Mouse (Mus musculus) bone marrow macrophage, adult 2 months (primary cell): ENCODE measurements around the gene Fam69a.

Experiments
- CTCF ChIP-seq: IDR thresholded peaks from 2 replicates; pipeline ENCODE4 v1.5.1; 2012; ENCODE audit warnings: low read depth, mild to moderate bottlenecking, low read length, moderate library complexity
- POLR2A ChIP-seq: IDR thresholded peaks from 2 replicates; pipeline ENCODE4 v1.6.1; 2012; ENCODE audit warnings: mild to moderate bottlenecking, low read depth, low read length, borderline replicate concordance

DNA sequence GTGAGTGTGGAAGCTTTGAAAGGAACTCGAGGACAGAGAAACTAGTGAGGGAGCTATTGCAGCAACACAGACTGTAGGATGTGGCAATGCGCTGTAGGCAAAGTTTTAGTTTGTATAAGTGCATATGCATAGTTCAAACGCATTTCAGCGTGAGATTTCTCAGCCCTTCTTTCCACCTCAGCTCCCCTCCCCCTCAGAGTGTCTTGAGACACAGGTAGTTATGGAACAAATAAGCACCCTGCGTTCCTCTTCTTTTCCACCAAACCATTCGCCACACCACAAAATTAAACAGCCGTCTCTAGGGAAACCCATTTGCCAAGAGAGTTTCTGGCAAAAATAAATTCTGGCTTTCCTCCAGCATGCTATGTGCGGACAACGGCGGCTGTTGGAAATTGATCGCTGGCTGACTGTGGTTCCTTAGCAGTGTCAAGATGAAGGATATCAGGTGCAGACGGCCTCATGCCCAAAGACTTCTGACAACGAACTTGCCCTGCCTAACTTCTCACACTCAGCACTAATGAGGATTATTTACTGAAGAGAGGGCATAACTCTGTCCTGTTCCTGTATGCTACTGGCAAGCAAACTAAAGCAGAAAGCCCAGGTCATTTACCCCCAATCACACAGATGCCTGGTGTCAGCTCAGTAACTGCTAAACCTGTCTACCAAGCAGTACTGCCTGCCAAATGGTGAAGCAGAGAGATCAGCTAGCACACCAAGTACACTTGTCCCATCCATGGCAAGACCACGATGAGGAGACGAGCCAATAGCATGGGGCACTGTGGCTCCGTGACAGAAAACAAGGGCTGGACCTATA, 25.2 kb downstream of the Fam69a start:
- TF ChIP-seq POLR2A (no peak), CTCF (no peak)
